Mouse (Mus musculus) G1E (cell line): Measurements from ENCODE around the gene Atad3a.

ENCODE experiments used
- CTCF ChIP-seq: IDR thresholded peaks from 2 replicates; pipeline ENCODE4 v1.5.1; 2012; ENCODE audit warnings: low read depth, low read length, inconsistent platforms, mixed read lengths
- GATA1 ChIP-seq: IDR thresholded peaks from 2 replicates; pipeline ENCODE4 v1.6.1; 2012; ENCODE audit warnings: borderline replicate concordance, low read length, inconsistent platforms, mixed read lengths
- GATA2 ChIP-seq: IDR thresholded peaks from 2 replicates; pipeline ENCODE4 v1.6.1; 2012; ENCODE audit warnings: low read depth, low read length, inconsistent platforms, borderline replicate concordance
- TAL1 ChIP-seq: conservative IDR thresholded peaks from 2 replicates; pipeline ENCODE4 v1.6.1; 2012; ENCODE audit warnings: low read depth, low read length, inconsistent platforms, mixed read lengths

DNA sequence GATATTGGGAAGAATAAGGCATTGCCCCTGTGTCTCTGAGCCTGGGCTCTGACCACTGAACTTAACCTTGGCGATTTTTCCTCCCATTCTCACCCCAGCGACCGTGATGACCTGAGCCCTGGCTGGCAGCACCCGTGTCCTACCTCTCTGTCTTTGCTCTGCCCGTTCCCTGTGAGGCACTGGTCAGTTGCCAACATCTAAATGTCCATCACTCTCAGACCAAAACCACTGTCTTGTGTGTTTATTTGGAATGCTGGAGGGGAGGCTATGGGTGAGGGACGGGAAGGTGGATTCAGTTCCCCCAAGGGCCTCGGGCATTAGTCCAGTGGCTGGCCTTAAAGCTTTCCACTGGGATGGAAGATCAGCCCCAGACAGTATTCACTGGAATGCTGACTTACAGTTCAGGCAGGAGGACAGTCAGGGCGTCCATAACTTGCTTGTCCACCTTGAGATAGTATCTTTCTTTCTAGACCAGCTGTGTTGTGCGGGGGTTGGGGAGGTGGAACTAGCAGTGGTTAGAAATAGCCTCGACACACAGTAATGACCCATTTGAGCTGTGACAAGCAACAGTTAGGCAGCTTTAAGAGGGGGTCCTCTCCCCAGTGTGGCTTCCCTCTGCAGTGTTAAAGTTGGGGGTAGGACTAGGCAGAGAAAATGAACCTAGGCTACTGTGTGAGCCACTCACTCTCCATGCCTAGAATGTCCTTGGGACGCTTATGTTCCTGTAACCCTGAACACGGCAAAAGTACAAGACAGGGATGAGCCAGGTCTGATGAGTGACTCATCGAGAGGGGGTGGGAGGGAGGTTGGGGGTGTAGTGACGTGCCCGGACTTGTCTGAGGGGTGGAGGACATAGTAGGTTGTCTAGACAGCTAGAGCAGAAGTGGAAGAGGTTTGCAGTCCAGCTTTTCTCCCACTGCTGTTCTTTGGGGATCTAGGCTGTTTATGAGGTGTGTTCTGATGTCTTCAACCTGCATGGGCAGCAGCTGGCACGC, 64.3 kb downstream of the Atad3a start:
- TF ChIP-seq CTCF (no peak), GATA1 (no peak), TAL1 (no peak), GATA2 (no peak)
